Mouse (Mus musculus) stomach, postnatal 0 days (tissue): Measurements from ENCODE around the gene Tmbim1. TPM values are rescaled to one million over a fixed set of nuclear protein-coding genes. Genes with fewer than 3 reads are reported as not detected.

Source experiments
- ATAC-seq: fragments of 200-750 bp; cut with Nextera tagmentation; 2 replicates; pipeline ENCODE4 v1.8.0; 2017; ENCODE audit not compliant: low FRiP score, low TSS enrichment
- DNase-seq: peaks from one replicate; pipeline ENCODE4 v3.0.0-alpha.2; 2016; ENCODE audit warnings: low spot score
- H3K27ac ChIP-seq: fragments of 300-500 bp; sonication (generic); replicated peaks from 2 replicates; pipeline ENCODE4 v1.5.1; 2014; ENCODE audit warnings: mild to moderate bottlenecking, control low read depth
- H3K27me3 ChIP-seq: fragments of 300-500 bp; sonication (generic); 2 replicates; pipeline ENCODE4 v1.6.1; 2014; ENCODE audit warnings: low read length; ENCODE audit not compliant: control insufficient read depth, insufficient read depth
- H3K36me3 ChIP-seq: fragments of 300-500 bp; sonication (generic); 2 replicates; pipeline ENCODE4 v1.6.1; 2014; ENCODE audit warnings: low read length, mixed read lengths; ENCODE audit not compliant: control insufficient read depth, insufficient read depth
- H3K4me1 ChIP-seq: fragments of 300-500 bp; sonication (generic); replicated peaks from 2 replicates; pipeline ENCODE4 v1.6.1; 2014; ENCODE audit warnings: antibody characterized with exemption; ENCODE audit not compliant: control insufficient read depth, insufficient read depth
- H3K4me2 ChIP-seq: fragments of 300-500 bp; sonication (generic); replicated peaks from 2 replicates; pipeline ENCODE4 v1.6.1; 2014; ENCODE audit warnings: low read depth, mild to moderate bottlenecking, control low read depth, moderate library complexity
- H3K4me3 ChIP-seq: fragments of 300-500 bp; sonication (generic); 2 replicates; pipeline ENCODE4 v1.5.1; 2014; ENCODE audit warnings: low read depth, low read length, control low read depth
- H3K9ac ChIP-seq: fragments of 300-500 bp; sonication (generic); 2 replicates; pipeline ENCODE4 v1.6.1; 2014; ENCODE audit warnings: mild to moderate bottlenecking, low read length, control low read depth, mixed read lengths
- H3K9me3 ChIP-seq: fragments of 300-500 bp; sonication (generic); 2 replicates; pipeline ENCODE4 v1.6.1; 2016; ENCODE audit warnings: low read length; ENCODE audit not compliant: control insufficient read depth
- CTCF ChIP-seq: IDR thresholded peaks from 2 replicates; pipeline ENCODE4 v1.5.1; 2016; ENCODE audit warnings: antibody characterized with exemption, low read depth, mild to moderate bottlenecking, moderate library complexity
- EP300 ChIP-seq: optimal IDR thresholded peaks from 2 replicates; pipeline ENCODE3; 2016; ENCODE audit warnings: antibody characterized with exemption
- WGBS: fragments of 180-500 bp; shearing (Covaris S2); extraction: QIAGEN DNeasy Blood & Tissue Kit; methylation state at CpG from one replicate; pipeline ENCODE4 v1.1.7; 2014; 5-methylcytosine and 5-hydroxymethylcytosine counted together
- polyA plus RNA-seq: library from polyadenylated mRNA; unstranded; fragments of >200 nt; fragmentation: Nextera tagmentation; extraction: Ambion mirVana; gene quantifications from 2 replicates; pipeline ENCODE4 v1.2.1, GENCODE M21; 2015

Tmbim1 gene
- polyA plus RNA-seq = 109 and 118 TPM in 2 replicates

DNA sequence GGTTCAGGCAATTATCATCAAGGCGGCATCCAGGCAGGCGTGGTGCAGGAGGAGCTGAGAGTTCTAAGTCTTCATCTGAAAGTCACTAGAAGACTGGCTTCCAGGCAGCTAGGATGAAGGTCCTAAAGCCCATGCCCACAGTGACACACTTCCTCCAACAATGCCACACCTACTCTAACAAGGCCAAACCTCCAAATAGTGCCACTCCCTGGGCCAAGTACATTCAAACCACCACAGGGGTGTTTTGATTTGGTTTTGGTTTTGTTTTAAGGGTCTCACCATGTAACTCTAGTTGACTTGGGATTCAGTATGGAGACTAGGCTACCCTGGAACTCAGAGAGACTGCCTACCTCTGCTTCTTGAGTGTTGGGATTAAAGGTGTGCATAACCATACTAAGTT lies at the start of gene Tmbim1:
Tmbim1 (minus strand) TSS at position 101 of the 400 bp plus-strand sequence.
- TF ChIP-seq CTCF (no peak), EP300 (no peak)
- no peaks in the 10 kb centered on the region for H3K27me3 ChIP-seq
- 86% methylated on average over 2 of the region's 2 CpGs for WGBS
- H3K4me1 ChIP-seq = peaks cover 8% of the 10 kb centered on the region
- peak within 1 kb of the TSS; percentile 76 for H3K4me2 ChIP-seq
- ATAC-seq = no peak
- H3K27ac ChIP-seq = peak within 1 kb of the TSS; percentile 97
- H3K4me3 ChIP-seq = peak within 1 kb of the TSS; percentile 92; the same call in 1 of the 2 replicates
- H3K36me3 ChIP-seq = no peaks in the 10 kb centered on the region
- DNase-seq = peak; percentile 27
- H3K9me3 ChIP-seq = no peaks in the 10 kb centered on the region
- H3K9ac ChIP-seq = peak within 1 kb of the TSS; percentile 97

DNA sequence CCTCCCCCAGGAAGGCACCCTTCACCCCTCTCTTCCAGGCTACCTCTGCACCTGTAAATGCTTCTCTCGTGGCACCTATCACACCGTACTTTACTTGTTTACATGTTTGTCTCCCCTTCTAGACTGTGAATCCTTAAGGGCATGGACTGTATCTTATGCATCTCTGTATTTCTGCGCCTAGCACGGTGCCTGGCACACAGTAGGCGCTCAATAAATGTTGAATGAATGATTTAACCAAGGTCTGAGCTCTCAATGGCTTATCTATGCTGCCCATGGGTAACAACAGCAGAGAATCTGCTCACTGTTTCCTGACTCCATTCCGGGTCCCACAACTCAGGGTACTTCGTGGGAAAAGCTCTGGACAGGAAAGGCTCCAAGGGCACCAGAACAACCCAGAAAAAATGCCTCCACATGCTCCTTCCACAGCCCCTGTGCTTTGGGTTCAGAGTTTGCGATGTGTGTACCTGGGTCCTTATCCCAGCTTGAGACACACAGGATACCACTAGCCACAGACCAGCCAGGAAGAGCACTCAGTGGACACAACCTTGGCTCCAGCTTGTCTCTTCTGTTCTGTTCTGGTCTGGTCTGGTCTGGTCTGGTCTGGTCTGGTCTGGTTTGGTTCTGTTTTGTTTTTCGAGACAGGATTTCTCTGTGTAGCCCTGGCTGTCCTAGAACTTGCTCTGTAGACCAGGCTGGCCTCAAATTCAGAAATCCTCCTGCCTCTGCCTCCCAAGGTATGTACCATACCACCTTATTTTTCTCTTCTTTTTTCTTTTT lies 48.2 kb upstream of the Tmbim1 start:
- DNase-seq = no peak
- no peak for TF ChIP-seq CTCF
- TF ChIP-seq EP300 = no peak
- peaks cover 4% of the 10 kb centered on the region for H3K36me3 ChIP-seq
- 83% methylated on average over 9 of the region's 9 CpGs for WGBS
- H3K4me1 ChIP-seq = no peaks in the 10 kb centered on the region
- H3K27me3 ChIP-seq = no peaks in the 10 kb centered on the region
- no peak overlapping the region for H3K4me3 ChIP-seq
- ATAC-seq = no peak
- H3K9me3 ChIP-seq = no peaks in the 10 kb centered on the region
- no peak overlapping the region for H3K4me2 ChIP-seq
- no peak overlapping the region for H3K27ac ChIP-seq
- H3K9ac ChIP-seq = no peak overlapping the region

DNA sequence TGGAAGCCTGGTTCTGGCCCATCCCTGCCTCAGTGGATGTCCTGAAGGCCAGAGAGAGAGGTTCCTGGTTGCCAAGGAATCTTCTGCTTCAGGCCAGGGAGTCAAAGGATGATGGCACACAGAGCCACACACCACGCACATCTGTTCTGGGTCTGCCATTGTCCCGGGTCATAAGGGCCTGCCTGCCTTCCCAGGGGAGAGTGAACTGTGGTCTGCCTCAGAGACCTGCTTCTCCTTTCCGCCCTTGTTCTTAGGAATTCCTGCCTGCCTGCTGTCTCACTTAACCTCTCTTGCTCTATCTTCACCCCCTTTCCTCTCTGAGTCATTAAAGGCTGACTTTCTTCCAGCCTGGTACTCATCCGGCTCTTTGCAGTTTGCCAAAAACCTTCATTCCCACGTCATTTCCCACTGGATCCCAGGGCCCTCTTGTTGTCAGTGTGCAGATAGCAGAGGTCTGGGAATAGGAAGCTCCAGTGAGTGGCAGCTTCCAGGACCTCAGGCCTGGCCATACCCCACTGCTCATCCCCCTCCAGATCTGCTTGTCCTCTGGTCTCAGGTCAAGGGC lies 47.2 kb upstream of the Tmbim1 start:
- Histone ChIP-seq H3K4me2 (no peak overlapping the region), H3K36me3 (peaks cover 4% of the 10 kb centered on the region), H3K9ac (no peak overlapping the region), H3K27ac (no peak overlapping the region), H3K9me3 (no peaks in the 10 kb centered on the region), H3K4me3 (no peak overlapping the region), H3K27me3 (no peaks in the 10 kb centered on the region), H3K4me1 (no peaks in the 10 kb centered on the region)
- WGBS = 75% methylated on average over 5 of the region's 5 CpGs
- no peak for DNase-seq
- no peak for ATAC-seq
- no peak for TF ChIP-seq CTCF
- no peak for TF ChIP-seq EP300

DNA sequence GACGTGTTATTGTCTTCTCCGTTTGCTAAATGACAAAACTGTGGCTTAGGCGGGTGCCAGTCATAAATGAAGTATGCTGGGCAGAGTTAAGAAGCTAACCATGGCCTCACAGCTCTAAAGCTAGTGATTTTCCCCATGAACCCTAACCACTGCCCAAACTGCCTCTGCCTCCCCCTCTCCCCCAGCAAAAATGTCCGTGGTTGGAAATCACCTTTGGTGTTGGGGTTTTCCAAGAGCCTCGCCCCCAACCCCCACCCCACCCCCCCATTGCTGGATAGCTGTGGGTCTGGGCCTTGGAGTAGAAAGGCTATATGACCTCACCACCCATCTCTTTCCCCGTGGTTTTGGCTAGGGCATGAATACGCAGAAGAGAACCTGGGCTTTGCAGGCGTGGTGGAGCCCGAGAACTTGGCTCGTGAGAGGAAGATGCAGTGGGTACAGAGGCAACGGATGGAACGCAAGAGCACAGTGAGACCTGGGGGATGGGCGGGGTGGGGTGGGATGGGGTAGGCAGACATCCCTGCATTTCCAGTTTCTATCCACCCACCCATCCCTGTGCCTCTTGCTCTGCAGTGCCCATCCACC lies 45.9 kb upstream of the Tmbim1 start:
- no peaks in the 10 kb centered on the region for H3K27me3 ChIP-seq
- H3K36me3 ChIP-seq = peaks cover 4% of the 10 kb centered on the region
- TF ChIP-seq EP300 = no peak
- ATAC-seq = no peak
- 86% methylated on average over 13 of the region's 13 CpGs for WGBS
- no peak overlapping the region for H3K4me2 ChIP-seq
- H3K4me1 ChIP-seq = no peaks in the 10 kb centered on the region
- no peaks in the 10 kb centered on the region for H3K9me3 ChIP-seq
- no peak overlapping the region for H3K9ac ChIP-seq
- DNase-seq = no peak
- H3K27ac ChIP-seq = no peak overlapping the region
- H3K4me3 ChIP-seq = no peak overlapping the region

DNA sequence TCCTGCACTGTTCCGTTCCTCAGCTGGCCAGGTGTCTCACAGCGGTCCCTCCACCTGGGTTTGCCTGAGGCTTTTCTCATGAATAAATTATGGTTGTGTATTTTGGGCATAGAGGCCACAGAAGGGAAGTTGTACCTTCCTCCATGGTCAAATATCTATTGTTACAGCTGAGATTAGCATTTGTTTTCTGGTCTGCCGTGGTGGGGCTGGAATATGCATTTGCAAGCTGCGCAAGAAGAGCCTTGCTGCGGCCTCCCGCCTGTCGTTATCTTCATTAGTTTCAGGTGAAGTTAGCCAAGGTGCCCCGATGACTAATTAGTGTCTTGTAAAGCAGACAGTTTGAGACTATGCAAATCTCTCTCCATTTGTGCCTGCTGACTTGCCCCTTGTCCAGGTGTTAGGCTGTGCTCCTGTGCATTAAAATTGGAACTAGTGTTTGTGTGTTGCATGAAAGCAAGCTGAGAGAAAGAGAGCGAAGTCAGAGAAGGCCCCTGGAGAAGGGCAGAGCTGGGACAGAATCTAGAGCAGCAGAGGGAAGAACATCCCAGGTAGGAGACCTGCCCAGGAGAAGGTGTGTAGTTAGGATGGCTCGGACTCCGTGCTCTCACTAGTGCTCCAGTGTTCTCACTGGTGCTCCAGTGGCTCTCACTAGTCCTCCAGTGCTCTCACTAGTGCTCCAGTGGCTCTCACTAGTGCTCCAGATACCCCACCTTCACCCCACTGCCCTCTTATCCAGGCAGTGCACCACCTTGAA lies 38.9 kb upstream of the Tmbim1 start:
- TF ChIP-seq EP300 (no peak), CTCF (no peak)
- Histone ChIP-seq H3K4me1 (no peaks in the 10 kb centered on the region), H3K4me3 (no peak overlapping the region), H3K4me2 (no peak overlapping the region), H3K9ac (no peak overlapping the region), H3K27ac (no peak overlapping the region), H3K36me3 (0 out of 2 replicates have a peak, but pooled peaks cover 2% of the 10 kb centered on the region), H3K9me3 (no peaks in the 10 kb centered on the region), H3K27me3 (no peaks in the 10 kb centered on the region)
- 73% methylated on average over 11 of the region's 11 CpGs for whole genome bisulfite sequencing
- ATAC-seq (no peak), DNase-seq (no peak)
